Mouse (Mus musculus) neutrophil, adult 59 days (primary cell): ENCODE measurements around the gene Olfr874. TPM values are rescaled to one million over a fixed set of nuclear protein-coding genes. Genes with fewer than 3 reads are reported as not detected.

Source experiments
- total RNA-seq, 2 experiments: library from RNA; stranded (reverse); gene quantifications; 1 replicate in 1 of 2; 2 replicates in 1 of 2; pipeline ENCODE4 v1.2.4; 2023

The Olfr874 gene
- not detected for total RNA-seq

DNA sequence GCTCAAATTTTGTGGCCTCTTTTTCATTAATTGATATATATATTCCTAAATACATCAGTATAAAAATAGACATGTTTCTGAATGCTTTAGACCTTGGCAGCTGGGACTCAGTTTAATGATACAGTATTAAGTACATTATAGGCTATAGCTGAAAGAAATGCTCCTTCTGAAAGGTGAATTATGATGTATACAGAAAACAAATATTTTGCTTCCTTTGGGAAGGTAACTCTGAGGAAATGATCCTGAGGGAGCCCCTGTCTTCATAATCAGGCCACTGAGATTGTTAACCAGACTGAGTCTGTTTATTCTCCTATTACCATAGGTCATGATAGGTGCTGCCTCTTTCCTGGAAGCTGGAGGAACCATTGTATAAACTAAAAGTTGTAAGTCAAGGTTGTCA lies at the start of gene Olfr874:
Gene Olfr874 (plus strand): TSS at position 301 of the 400 bp plus-strand sequence.

DNA sequence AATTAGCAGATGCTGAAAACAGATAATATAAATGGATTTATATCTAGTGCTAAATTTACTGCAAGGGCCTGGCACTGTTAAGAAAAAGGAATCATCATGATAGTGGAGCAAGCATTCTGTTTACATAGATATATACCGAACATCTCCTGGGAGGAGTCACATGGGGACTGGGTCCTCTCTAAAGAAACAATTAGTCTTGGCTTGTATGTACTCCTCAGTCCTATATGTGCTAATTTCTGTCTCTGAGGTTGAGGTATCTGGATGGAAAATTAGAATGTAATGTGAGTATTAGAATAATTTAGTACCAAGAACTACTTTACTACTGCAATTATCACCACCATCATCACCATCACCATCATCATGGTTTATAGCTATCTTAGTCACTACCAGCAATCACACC lies 28.8 kb upstream of the Olfr874 start, which contains the start of gene Olfr160:
Gene Olfr160 (minus strand): TSS at position 101 of the 400 bp plus-strand sequence.

DNA sequence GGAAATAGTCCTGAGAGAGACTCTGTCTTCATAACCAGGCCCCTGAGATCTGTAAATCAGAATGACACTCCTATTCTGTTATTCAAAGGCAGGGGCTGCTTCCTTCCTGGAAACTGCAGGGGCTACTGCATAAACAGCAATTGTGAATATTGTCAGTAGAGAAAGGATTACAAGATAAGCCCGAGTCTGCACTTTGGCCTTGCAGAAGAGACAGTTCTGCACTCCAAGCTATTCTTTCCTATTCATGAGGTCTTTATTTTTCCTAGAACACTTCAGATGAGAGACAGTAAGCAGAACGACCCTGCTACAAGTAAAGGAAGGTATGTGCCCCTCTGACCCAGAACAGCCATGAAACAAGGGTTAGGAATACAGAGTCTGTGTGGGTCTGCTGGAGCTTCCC lies 26.9 kb downstream of the Olfr874 start, which contains the start of gene Olfr875:
Gene Olfr875 (plus strand): TSS at position 99 of the 400 bp plus-strand sequence.

Other genes starting within 250 kb of the Olfr874 start
- gene Esam, start 217.0 kb upstream of the Olfr874 start, total RNA-seq = under 1 TPM; 0.40 to 0.64 TPM
- gene Vsig2, start 205.9 kb upstream of the Olfr874 start, total RNA-seq = not detected
- 1 to 10 TPM in 1 of 2 experiments, under 1 TPM in 1; 0.95 to 1.7 TPM for gene Nrgn, start 192.2 kb upstream of the Olfr874 start, total RNA-seq
- 1 to 10 TPM; 3.5 to 4.4 TPM for gene Siae, start 189.4 kb upstream of the Olfr874 start, total RNA-seq
- gene Spa17, start 131.4 kb upstream of the Olfr874 start, total RNA-seq = not detected
- gene Tbrg1, start 87.8 kb upstream of the Olfr874 start, total RNA-seq = 10 to 100 TPM; 38.1 to 45.5 TPM
- not detected for gene Panx3, start 75.9 kb upstream of the Olfr874 start, total RNA-seq
- not detected for gene Olfr160, start 28.9 kb upstream of the Olfr874 start, total RNA-seq
- gene Olfr875, start 26.8 kb downstream of the Olfr874 start, total RNA-seq = not detected
- not detected for gene Olfr876, start 57.9 kb downstream of the Olfr874 start, total RNA-seq
- gene Olfr877, start 109.2 kb downstream of the Olfr874 start, total RNA-seq = not detected
- gene Olfr145, start 151.6 kb downstream of the Olfr874 start, total RNA-seq = not detected
- gene Olfr878, start 172.7 kb downstream of the Olfr874 start, total RNA-seq = not detected
- not detected for gene Olfr881, start 246.7 kb downstream of the Olfr874 start, total RNA-seq